Mouse (Mus musculus) myocyte (in vitro differentiated cells): ENCODE measurements around the gene Alk. TPM values are rescaled to one million over a fixed set of nuclear protein-coding genes. Genes with fewer than 3 reads are reported as not detected.

ENCODE experiments used
- H3K27me3 ChIP-seq: one replicate; pipeline ENCODE4 v1.6.1; 2011; ENCODE audit not compliant: control insufficient read depth, insufficient read depth, insufficient read length
- H3K36me3 ChIP-seq: one replicate; pipeline ENCODE4 v1.6.1; 2011; ENCODE audit not compliant: control insufficient read depth, insufficient read depth
- H3K4me2 ChIP-seq: one replicate; pipeline ENCODE4 v1.6.1; 2011; ENCODE audit warnings: low read depth, control low read depth
- H3K4me3 ChIP-seq: one replicate; pipeline ENCODE4 v1.5.1; 2011; ENCODE audit warnings: mild to moderate bottlenecking, control low read depth, moderate library complexity
- H3K79me2 ChIP-seq: one replicate; pipeline ENCODE4 v1.6.1; 2011; ENCODE audit not compliant: control insufficient read depth, insufficient read depth
- H3ac ChIP-seq: one replicate; pipeline ENCODE4 v1.6.1; 2011; ENCODE audit not compliant: control insufficient read depth, insufficient read length
- CEBPB ChIP-seq: IDR thresholded peaks from 2 replicates; pipeline ENCODE4 v1.6.1; 2011; ENCODE audit warnings: mild to moderate bottlenecking, moderate library complexity; ENCODE audit not compliant: poor library complexity, insufficient read depth, severe bottlenecking
- E2F4 ChIP-seq: IDR thresholded peaks from one replicate; pipeline ENCODE4 v1.6.1; 2011; ENCODE audit warnings: mild to moderate bottlenecking, control low read depth, moderate library complexity; ENCODE audit not compliant: insufficient read depth
- MAX ChIP-seq: IDR thresholded peaks from one replicate; pipeline ENCODE4 v1.6.1; 2011; ENCODE audit warnings: low read depth, mild to moderate bottlenecking, control low read depth
- MYOD1 ChIP-seq, 3 experiments: IDR thresholded peaks; one replicate each; pipeline ENCODE4 v1.6.1; 2011; ENCODE audit warnings: control low read depth in 2 of 3, low read depth in 2 of 3, mild to moderate bottlenecking in 2 of 3, moderate library complexity in 1 of 3; ENCODE audit not compliant: insufficient read length in 2 of 3, control insufficient read depth in 1 of 3
- MYOG ChIP-seq, 3 experiments: IDR thresholded peaks; one replicate each; pipeline ENCODE4 v1.6.1; 2011; ENCODE audit warnings: control low read depth in 2 of 3, low read depth in 2 of 3, mild to moderate bottlenecking in 2 of 3; ENCODE audit not compliant: insufficient read length in 2 of 3, control insufficient read depth in 1 of 3, insufficient read depth in 1 of 3
- POLR2A ChIP-seq: IDR thresholded peaks from one replicate; pipeline ENCODE4 v1.6.1; 2011; ENCODE audit warnings: low read depth, mild to moderate bottlenecking, control low read depth, moderate library complexity; ENCODE audit not compliant: insufficient read length
- POLR2AphosphoS2 ChIP-seq: IDR thresholded peaks from one replicate; pipeline ENCODE4 v1.6.1; 2011; ENCODE audit warnings: low read depth, control low read depth; ENCODE audit not compliant: insufficient read length
- REST ChIP-seq: IDR thresholded peaks from one replicate; pipeline ENCODE4 v1.6.1; 2011; ENCODE audit warnings: mild to moderate bottlenecking, control low read depth, moderate library complexity; ENCODE audit not compliant: insufficient read depth, insufficient read length
- SRF ChIP-seq: IDR thresholded peaks from one replicate; pipeline ENCODE4 v1.6.1; 2011; ENCODE audit warnings: low read depth; ENCODE audit not compliant: control insufficient read depth, insufficient read length
- TCF12 ChIP-seq: IDR thresholded peaks from one replicate; pipeline ENCODE4 v1.6.1; 2011; ENCODE audit warnings: mild to moderate bottlenecking, control low read depth; ENCODE audit not compliant: poor library complexity, insufficient read depth, severe bottlenecking
- TCF3 ChIP-seq: IDR thresholded peaks from one replicate; pipeline ENCODE4 v1.6.1; 2011; ENCODE audit warnings: low read depth, control low read depth; ENCODE audit not compliant: insufficient read length
- USF1 ChIP-seq: IDR thresholded peaks from one replicate; pipeline ENCODE4 v1.6.1; 2011; ENCODE audit warnings: low read depth, mild to moderate bottlenecking, control low read depth, moderate library complexity
- polyA plus RNA-seq: library from polyadenylated mRNA; unstranded; fragments of >200 nt; fragmentation: generic; extraction: Trizol; gene quantifications from one replicate; pipeline ENCODE4 v1.2.1, GENCODE M21; 2012; ENCODE audit warnings: missing spikeins

Gene Alk
- polyA plus RNA-seq, 1 experiment = not detected

DNA sequence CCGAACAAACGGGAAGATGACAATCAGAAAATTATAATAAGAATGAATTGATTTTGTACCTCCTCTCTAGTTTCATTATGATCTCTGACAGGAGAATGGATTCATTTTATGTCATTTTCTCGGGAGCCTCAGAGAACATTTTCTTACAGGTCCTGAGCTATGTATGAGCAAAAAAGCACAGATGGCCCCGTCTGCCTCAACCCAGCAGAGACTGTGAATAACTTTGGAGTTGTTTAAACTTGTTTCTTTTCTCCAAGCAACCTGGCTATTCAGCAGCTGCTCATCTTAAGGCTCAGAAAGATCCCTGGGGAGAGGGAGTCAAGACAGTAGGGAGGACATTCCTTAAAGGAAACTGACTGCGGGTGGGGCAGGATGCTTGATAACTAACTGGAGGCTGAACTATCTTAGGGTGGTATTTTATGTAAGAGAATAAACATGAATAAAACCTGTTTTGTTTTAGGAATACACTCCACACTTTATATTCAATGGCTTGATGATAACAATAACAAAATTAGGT, 126.5 kb downstream of the Alk start:
- no peaks in the 10 kb centered on the region for H3K79me2 ChIP-seq
- no peak overlapping the region for H3ac ChIP-seq
- no peaks in the 10 kb centered on the region for H3K36me3 ChIP-seq
- no peak overlapping the region for H3K4me2 ChIP-seq
- no peak for TF ChIP-seq CEBPB
- TF ChIP-seq REST = no peak
- no peak for TF ChIP-seq POLR2AphosphoS2
- TF ChIP-seq TCF3 = no peak
- TF ChIP-seq MAX = no peak
- TF ChIP-seq SRF = no peak
- TF ChIP-seq E2F4 = no peak
- no peak for TF ChIP-seq USF1
- no peak for TF ChIP-seq MYOD1 (IDR thresholded peaks at IDR 0.05; ENCODE audit: control insufficient read depth in 1 of 3, insufficient read length in 2 of 3, low read depth in 2 of 3)
- no peak for TF ChIP-seq POLR2A
- TF ChIP-seq TCF12 = no peak
- TF ChIP-seq MYOG (IDR thresholded peaks at IDR 0.05; ENCODE audit: control insufficient read depth in 1 of 3, insufficient read depth in 1 of 3, insufficient read length in 2 of 3, low read depth in 2 of 3) = no peak
- no peaks in the 10 kb centered on the region for H3K27me3 ChIP-seq
- no peak overlapping the region for H3K4me3 ChIP-seq

DNA sequence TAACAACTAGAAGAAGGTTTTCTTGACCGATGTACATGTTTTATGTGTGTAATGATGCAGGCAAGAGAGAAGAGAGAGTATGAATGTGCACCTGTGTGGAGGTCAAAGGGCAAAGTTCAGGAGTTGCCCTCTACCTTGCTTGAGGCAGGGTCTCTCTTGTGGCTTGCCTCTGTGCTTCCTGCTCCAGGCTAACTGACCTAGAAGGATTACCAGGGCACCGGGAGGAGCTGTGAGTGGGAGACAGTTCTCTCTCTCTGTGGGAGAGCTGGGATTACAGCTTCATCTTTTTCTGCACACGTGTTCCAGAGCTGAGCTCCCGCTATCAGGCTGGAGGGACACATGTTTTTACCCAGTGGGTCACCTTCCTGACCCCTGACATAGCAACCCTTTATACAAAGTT, 127.5 kb downstream of the Alk start:
- H3K4me3 ChIP-seq = no peak overlapping the region
- no peak for TF ChIP-seq MYOD1 (IDR thresholded peaks at IDR 0.05; ENCODE audit: control insufficient read depth in 1 of 3, insufficient read length in 2 of 3, low read depth in 2 of 3)
- TF ChIP-seq USF1 = no peak
- TF ChIP-seq MAX = no peak
- TF ChIP-seq TCF3 = no peak
- TF ChIP-seq POLR2A = no peak
- TF ChIP-seq E2F4 = no peak
- TF ChIP-seq CEBPB = no peak
- TF ChIP-seq REST = no peak
- TF ChIP-seq TCF12 = no peak
- TF ChIP-seq POLR2AphosphoS2 = no peak
- no peak for TF ChIP-seq SRF
- no peak for TF ChIP-seq MYOG (IDR thresholded peaks at IDR 0.05; ENCODE audit: control insufficient read depth in 1 of 3, insufficient read depth in 1 of 3, insufficient read length in 2 of 3, low read depth in 2 of 3)

DNA sequence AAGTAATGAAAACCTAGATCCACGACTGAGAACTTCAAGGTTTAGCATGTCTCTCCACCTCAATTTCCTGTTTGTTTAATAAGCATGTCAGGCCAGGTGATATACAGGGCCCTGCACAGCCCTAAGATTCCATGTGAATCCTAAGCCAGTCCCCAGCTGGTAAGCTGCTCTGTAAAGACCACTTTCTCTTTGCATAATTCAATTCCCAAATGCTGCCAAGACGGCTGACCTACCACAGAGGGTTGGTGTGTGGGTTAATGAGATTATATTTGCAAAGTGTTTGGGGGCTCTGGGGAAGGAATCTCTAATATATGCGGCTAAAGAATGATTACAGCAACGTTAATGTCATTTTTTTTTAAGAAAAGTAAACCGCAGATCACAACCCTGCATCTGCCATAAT, 130.3 kb downstream of the Alk start:
- TF ChIP-seq MYOG (IDR thresholded peaks at IDR 0.05; ENCODE audit: control insufficient read depth in 1 of 3, insufficient read depth in 1 of 3, insufficient read length in 2 of 3, low read depth in 2 of 3) (no peak), E2F4 (no peak), POLR2A (no peak), MAX (no peak), TCF12 (no peak), CEBPB (no peak), REST (no peak), TCF3 (no peak), POLR2AphosphoS2 (no peak), MYOD1 (IDR thresholded peaks at IDR 0.05; ENCODE audit: control insufficient read depth in 1 of 3, insufficient read length in 2 of 3, low read depth in 2 of 3) (no peak), SRF (no peak), USF1 (no peak)
- H3K4me2 ChIP-seq = no peak overlapping the region
- H3K79me2 ChIP-seq = no peaks in the 10 kb centered on the region
- H3ac ChIP-seq = no peak overlapping the region
- no peaks in the 10 kb centered on the region for H3K27me3 ChIP-seq
- no peak overlapping the region for H3K4me3 ChIP-seq
- no peaks in the 10 kb centered on the region for H3K36me3 ChIP-seq

More for the DNA sequence above, 127.5 kb downstream of the Alk start:
- H3ac ChIP-seq = no peak overlapping the region
- H3K4me2 ChIP-seq = no peak overlapping the region
- H3K36me3 ChIP-seq = no peaks in the 10 kb centered on the region
- no peaks in the 10 kb centered on the region for H3K27me3 ChIP-seq
- H3K79me2 ChIP-seq = no peaks in the 10 kb centered on the region

DNA sequence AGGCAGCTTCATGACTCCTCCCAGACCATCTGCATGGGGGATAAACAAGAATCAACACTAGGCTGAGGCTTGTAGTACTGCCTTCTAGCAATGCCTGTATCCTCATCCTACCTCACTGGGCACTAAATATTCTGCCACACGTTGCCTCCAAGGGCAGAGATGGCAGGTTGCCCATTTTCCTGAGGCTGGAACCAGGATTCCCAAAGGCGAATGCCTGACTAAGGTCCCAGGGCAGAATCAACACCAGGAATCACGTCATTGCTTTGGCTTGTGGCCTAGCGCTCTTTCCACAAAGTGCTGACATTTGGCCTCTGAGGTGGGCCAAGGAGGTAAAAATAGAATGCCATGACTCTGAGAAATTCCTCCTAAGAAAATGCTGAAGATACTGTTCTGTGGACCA, 155.9 kb downstream of the Alk start:
- Histone ChIP-seq H3ac (no peak overlapping the region), H3K36me3 (no peaks in the 10 kb centered on the region), H3K4me3 (no peak overlapping the region), H3K79me2 (no peaks in the 10 kb centered on the region), H3K27me3 (no peaks in the 10 kb centered on the region), H3K4me2 (no peak overlapping the region)
- TF ChIP-seq USF1 (no peak), POLR2A (no peak), MYOD1 (IDR thresholded peaks at IDR 0.05; ENCODE audit: control insufficient read depth in 1 of 3, insufficient read length in 2 of 3, low read depth in 2 of 3) (no peak), TCF3 (no peak), TCF12 (no peak), REST (no peak), POLR2AphosphoS2 (no peak), MAX (no peak), SRF (no peak), CEBPB (no peak)
